Mouse (Mus musculus) stomach, embryonic 14.5 days (tissue): ENCODE results near the gene Pnisr. TPM values are rescaled to one million over a fixed set of nuclear protein-coding genes. Genes with fewer than 3 reads are reported as not detected.

Source experiments
- ATAC-seq: fragments of 200-750 bp; cut with Nextera tagmentation; 2 replicates; pipeline ENCODE4 v1.8.0; 2017; ENCODE audit warnings: low read depth, moderate TSS enrichment; ENCODE audit not compliant: insufficient number of reproducible peaks, insufficient read depth, low FRiP score
- H3K27ac ChIP-seq: fragments of 300-500 bp; sonication (generic); 2 replicates; pipeline ENCODE4 v1.5.1; 2014; ENCODE audit warnings: mild to moderate bottlenecking, low read length, moderate library complexity, mixed read lengths
- H3K27me3 ChIP-seq: fragments of 300-500 bp; sonication (generic); 2 replicates; pipeline ENCODE4 v1.6.1; 2014; ENCODE audit warnings: low read length, control low read depth, mixed read lengths; ENCODE audit not compliant: control insufficient read depth, insufficient read depth
- H3K36me3 ChIP-seq: fragments of 300-500 bp; sonication (generic); 2 replicates; pipeline ENCODE4 v1.6.1; 2014; ENCODE audit warnings: mild to moderate bottlenecking, control low read depth, low read length, moderate library complexity, mixed read lengths; ENCODE audit not compliant: control insufficient read depth, insufficient read depth
- H3K4me1 ChIP-seq: fragments of 300-500 bp; sonication (generic); 2 replicates; pipeline ENCODE4 v1.6.1; 2014; ENCODE audit warnings: low read length, control low read depth, mixed read lengths; ENCODE audit not compliant: control insufficient read depth, insufficient read depth
- H3K4me2 ChIP-seq: fragments of 300-500 bp; sonication (generic); replicated peaks from 2 replicates; pipeline ENCODE4 v1.6.1; 2014; ENCODE audit warnings: low read depth, low read length, control low read depth
- H3K4me3 ChIP-seq: fragments of 300-500 bp; sonication (generic); 2 replicates; pipeline ENCODE4 v1.5.1; 2014; ENCODE audit warnings: low read depth, low read length, control low read depth
- H3K9ac ChIP-seq: fragments of 300-500 bp; sonication (generic); replicated peaks from 2 replicates; pipeline ENCODE4 v1.6.1; 2014; ENCODE audit warnings: low read depth, mild to moderate bottlenecking, control low read depth, low read length, moderate library complexity, mixed read lengths
- H3K9me3 ChIP-seq: fragments of 300-500 bp; sonication (generic); 2 replicates; pipeline ENCODE4 v1.6.1; 2016; ENCODE audit warnings: low read depth, low read length, control low read depth; ENCODE audit not compliant: control insufficient read depth
- WGBS: fragments of 180-500 bp; shearing (Covaris S2); extraction: QIAGEN DNeasy Blood & Tissue Kit; methylation state at CpG from one replicate; pipeline ENCODE4 v1.1.7; 2014; 5-methylcytosine and 5-hydroxymethylcytosine counted together
- polyA plus RNA-seq: library from polyadenylated mRNA; unstranded; fragments of >200 nt; fragmentation: Nextera tagmentation; extraction: Ambion mirVana; gene quantifications from 2 replicates; pipeline ENCODE4 v1.2.1, GENCODE M21; 2014

Pnisr gene
- polyA plus RNA-seq, 1 experiment from 2014 or later = 206 TPM

- H3K4me1 ChIP-seq = peaks cover 11% of the 10 kb centered on the region
- H3K4me2 ChIP-seq = peak overlapping the region; percentile 47
- ATAC-seq = peak; percentile 86
- no peaks in the 10 kb centered on the region for H3K36me3 ChIP-seq
- peak overlapping the region; percentile 77 for H3K4me3 ChIP-seq
- under 1% methylated on average over 24 of the region's 24 CpGs for WGBS
- H3K27me3 ChIP-seq = no peaks in the 10 kb centered on the region
- H3K9me3 ChIP-seq = no peaks in the 10 kb centered on the region
- H3K9ac ChIP-seq = peak overlapping the region; percentile 87
- H3K27ac ChIP-seq = peak overlapping the region; percentile 97
These were observed 876 bp downstream of the Pnisr start for GRCm38 (mm10) chr4:21848287-21848630.

DNA sequence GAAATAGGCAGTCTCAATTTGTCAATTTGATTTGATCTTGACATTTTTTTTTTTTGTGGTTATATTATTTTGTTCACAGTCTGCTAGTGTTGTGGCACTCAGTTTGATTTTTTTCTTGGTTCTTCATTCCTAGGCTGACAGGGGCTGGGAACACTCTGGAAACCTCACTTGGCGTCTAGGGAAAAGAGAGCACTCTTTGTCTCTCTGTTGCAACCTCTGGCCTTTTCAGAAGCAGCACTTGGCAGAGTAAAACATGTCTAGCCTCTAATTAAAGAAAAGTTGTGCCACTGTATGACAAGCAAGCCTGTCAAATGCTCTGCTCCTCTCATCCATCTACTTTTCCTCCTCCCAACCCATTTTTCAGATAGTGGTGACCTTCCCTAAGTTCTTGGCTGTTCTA, 10.1 kb downstream of the Pnisr start:
- Histone ChIP-seq H3K9ac (no peak overlapping the region), H3K9me3 (no peaks in the 10 kb centered on the region), H3K4me3 (no peak overlapping the region), H3K27me3 (no peaks in the 10 kb centered on the region), H3K4me1 (no peaks in the 10 kb centered on the region), H3K36me3 (peaks cover 46% of the 10 kb centered on the region), H3K27ac (no peak overlapping the region), H3K4me2 (no peak overlapping the region)
- 63% methylated on average over 1 of the region's 1 CpGs for WGBS
- ATAC-seq = no peak

DNA sequence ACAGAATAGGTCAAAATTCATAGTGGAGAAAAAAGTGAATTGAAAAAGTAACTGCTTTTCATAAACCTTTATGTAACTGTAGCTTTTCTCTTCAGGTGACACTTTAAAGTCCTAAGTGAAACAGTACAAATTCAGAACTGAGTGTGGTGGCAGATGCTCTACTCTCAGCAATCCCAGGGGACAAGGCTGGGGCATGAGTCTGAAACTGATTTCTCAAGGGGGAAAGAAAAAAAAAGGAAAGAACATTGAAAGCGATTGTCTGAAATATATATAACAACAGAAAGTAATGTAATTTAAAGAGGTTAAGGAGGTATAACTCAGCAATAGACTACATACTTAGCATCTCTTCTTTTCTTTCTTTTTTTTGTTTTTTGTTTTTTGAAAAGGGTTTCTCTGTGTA, 17.8 kb downstream of the Pnisr start:
- no peaks in the 10 kb centered on the region for H3K9me3 ChIP-seq
- H3K27me3 ChIP-seq = no peaks in the 10 kb centered on the region
- H3K4me3 ChIP-seq = no peak overlapping the region
- no peak for ATAC-seq
- 96% methylated on average over 1 of the region's 1 CpGs for WGBS
- H3K4me1 ChIP-seq = no peaks in the 10 kb centered on the region
- peaks cover 55% of the 10 kb centered on the region for H3K36me3 ChIP-seq
- no peak overlapping the region for H3K27ac ChIP-seq
- no peak overlapping the region for H3K4me2 ChIP-seq
- no peak overlapping the region for H3K9ac ChIP-seq

DNA sequence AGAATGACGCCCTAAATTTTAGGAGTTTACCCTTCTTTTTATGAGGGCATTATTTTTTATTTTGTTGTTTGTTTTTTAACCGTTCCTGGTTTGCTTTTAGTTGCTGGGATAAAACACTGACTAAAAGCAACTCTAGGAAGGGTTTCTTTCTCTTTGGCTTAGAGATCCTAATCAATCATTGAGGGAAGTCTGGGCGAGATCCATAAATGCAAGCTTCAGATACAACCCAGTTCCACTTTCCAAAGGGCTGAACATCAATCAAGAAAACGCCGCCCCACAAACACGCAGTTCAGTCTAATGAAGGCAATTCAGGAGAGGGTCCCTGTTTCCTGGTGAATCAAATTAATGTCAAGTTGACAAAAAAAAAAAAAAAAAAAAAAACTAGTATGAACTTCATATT, 31.4 kb downstream of the Pnisr start:
- Histone ChIP-seq H3K4me3 (peak overlapping the region; percentile 73; the same call in 1 of the 2 replicates), H3K27ac (no peak overlapping the region), H3K4me2 (peak overlapping the region; percentile 44), H3K27me3 (no peaks in the 10 kb centered on the region), H3K9me3 (no peaks in the 10 kb centered on the region), H3K36me3 (peaks cover 18% of the 10 kb centered on the region), H3K4me1 (peaks cover 5% of the 10 kb centered on the region; the same call in 1 of the 2 replicates), H3K9ac (no peak overlapping the region)
- no peak for ATAC-seq
- WGBS = 22% methylated on average over 6 of the region's 6 CpGs

GRCm38 (mm10) chr4:21879565-21880220, 32.3 kb downstream of the Pnisr start, which contains the start of gene Coq3:
Gene Coq3, plus strand, starts transcription at chr4:21879673.
- 0% methylated on average over 51 of the region's 51 CpGs for WGBS
- no peaks in the 10 kb centered on the region for H3K27me3 ChIP-seq
- H3K27ac ChIP-seq = peak within 1 kb of the TSS; percentile 95
- peak; percentile 92 for ATAC-seq
- H3K4me3 ChIP-seq = peak within 1 kb of the TSS; percentile 73
- no peaks in the 10 kb centered on the region for H3K9me3 ChIP-seq
- H3K36me3 ChIP-seq = peaks cover 10% of the 10 kb centered on the region
- peak within 1 kb of the TSS; percentile 44 for H3K4me2 ChIP-seq
- H3K4me1 ChIP-seq = peaks cover 5% of the 10 kb centered on the region; the same call in 1 of the 2 replicates
- H3K9ac ChIP-seq = peak within 1 kb of the TSS; percentile 55

DNA sequence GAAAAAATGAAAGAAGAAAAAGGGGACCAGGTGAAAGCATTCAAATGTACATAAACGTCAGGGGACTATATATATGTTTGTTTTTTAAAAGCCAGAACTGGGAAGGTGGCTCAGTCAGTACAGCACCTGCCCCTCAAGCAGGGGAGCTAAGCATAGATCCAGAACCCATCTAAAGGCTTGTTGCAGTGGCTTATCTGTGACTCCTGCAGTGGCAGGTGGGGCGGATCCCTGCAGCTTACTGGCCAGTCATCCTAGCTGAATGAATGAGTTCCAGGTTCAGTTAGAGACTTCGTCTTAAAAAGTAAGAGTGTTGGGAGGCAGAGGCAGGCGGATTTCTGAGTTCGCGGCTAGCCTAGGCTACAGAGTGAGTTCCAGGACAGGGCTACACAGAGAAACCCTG, 35.4 kb downstream of the Pnisr start:
- Histone ChIP-seq H3K4me1 (peaks cover 5% of the 10 kb centered on the region; the same call in 1 of the 2 replicates), H3K27me3 (no peaks in the 10 kb centered on the region), H3K36me3 (no peaks in the 10 kb centered on the region), H3K27ac (no peak overlapping the region), H3K9me3 (no peaks in the 10 kb centered on the region), H3K4me2 (no peak overlapping the region), H3K9ac (no peak overlapping the region), H3K4me3 (no peak overlapping the region)
- no peak for ATAC-seq
- WGBS = 88% methylated on average over 6 of the region's 6 CpGs

DNA sequence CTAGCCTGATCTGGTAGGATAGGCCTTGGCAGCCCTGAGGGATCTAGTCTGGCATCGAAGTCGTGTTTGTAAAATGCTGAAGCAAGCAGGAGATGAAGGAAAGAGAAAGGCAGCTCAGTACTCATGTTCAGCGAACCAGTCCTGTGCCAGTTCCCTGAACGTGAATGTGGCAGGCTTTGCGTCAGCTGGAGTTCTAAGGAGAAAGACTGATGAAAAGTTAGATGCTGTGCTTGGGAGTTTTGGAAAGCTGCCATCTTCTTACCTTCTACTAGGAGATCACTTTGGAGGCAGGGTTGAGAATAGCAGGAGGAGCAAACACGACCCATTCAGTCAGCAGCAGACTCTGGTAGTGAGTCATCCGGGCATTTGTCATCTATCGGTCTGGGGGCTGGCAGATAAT, 38.4 kb downstream of the Pnisr start:
- WGBS = 78% methylated on average over 8 of the region's 8 CpGs
- no peaks in the 10 kb centered on the region for H3K36me3 ChIP-seq

More for the DNA sequence above, 38.4 kb downstream of the Pnisr start:
- Histone ChIP-seq H3K4me3 (no peak overlapping the region), H3K27me3 (no peaks in the 10 kb centered on the region), H3K9ac (no peak overlapping the region), H3K27ac (no peak overlapping the region), H3K9me3 (no peaks in the 10 kb centered on the region), H3K4me2 (no peak overlapping the region), H3K4me1 (no peaks in the 10 kb centered on the region)
- no peak for ATAC-seq
